Mouse (Mus musculus): ENCODE measurements around the gene Rasgef1a.

DNA sequence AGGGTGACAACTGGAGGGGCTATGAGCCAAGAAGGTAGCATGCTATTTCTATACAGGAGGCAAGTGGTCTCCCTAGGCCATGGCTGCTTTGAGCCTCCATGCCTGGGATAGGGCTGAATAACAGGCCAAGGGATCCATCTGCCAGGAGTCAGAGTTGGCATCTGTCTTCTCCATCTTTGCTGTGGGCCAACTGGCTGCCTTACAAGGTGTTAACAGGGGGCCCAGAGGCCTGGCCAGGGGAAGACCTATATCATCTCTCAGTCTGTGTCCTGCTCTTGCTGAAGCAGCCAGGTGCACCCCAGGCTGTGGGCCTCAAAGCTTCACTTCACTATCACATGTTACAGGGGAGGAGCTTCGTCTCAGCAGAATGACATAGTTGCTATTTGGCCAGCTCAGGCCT is 60.9 kb downstream of the Rasgef1a start:
- TF ChIP-seq POLR2A (IDR thresholded peaks at IDR 0.05; ENCODE audit: control insufficient read depth, extremely low read depth, insufficient read depth, low read length, poor library complexity) (no peak), CTCF (IDR thresholded peaks at IDR 0.05; ENCODE audit: borderline replicate concordance, control insufficient read depth, extremely low read depth, insufficient read depth, low read length, poor library complexity) (no peak)
